Mouse (Mus musculus) kidney, embryonic 16.5 days (tissue): ENCODE data around the gene Sfswap. TPM values are rescaled to one million over a fixed set of nuclear protein-coding genes. Genes with fewer than 3 reads are reported as not detected.
"Not testable (repeated sequence)": the region's sequence is repeated elsewhere in the genome, so short reads cannot be mapped to it uniquely, and the experiment has no call there.

ENCODE experiments used
- ATAC-seq: fragments of 200-750 bp; cut with Nextera tagmentation; 2 replicates; pipeline ENCODE4 v1.8.0; 2017; ENCODE audit warnings: moderate TSS enrichment; ENCODE audit not compliant: low FRiP score, low TSS enrichment
- H3K27ac ChIP-seq: fragments of 300-500 bp; sonication (generic); 2 replicates; pipeline ENCODE4 v1.5.1; 2014; ENCODE audit warnings: low read length
- H3K27me3 ChIP-seq: fragments of 300-500 bp; sonication (generic); 2 replicates; pipeline ENCODE4 v1.6.1; 2014; ENCODE audit warnings: low read length, control low read depth, mixed read lengths; ENCODE audit not compliant: insufficient read depth
- H3K36me3 ChIP-seq: fragments of 300-500 bp; sonication (generic); 2 replicates; pipeline ENCODE4 v1.6.1; 2014; ENCODE audit warnings: low read length, control low read depth, mixed read lengths; ENCODE audit not compliant: insufficient read depth
- H3K4me1 ChIP-seq: fragments of 300-500 bp; sonication (generic); 2 replicates; pipeline ENCODE4 v1.6.1; 2014; ENCODE audit warnings: low read length, control low read depth, mixed read lengths; ENCODE audit not compliant: insufficient read depth
- H3K4me2 ChIP-seq: fragments of 300-500 bp; sonication (generic); replicated peaks from 2 replicates; pipeline ENCODE4 v1.6.1; 2014; ENCODE audit warnings: low read depth, low read length
- H3K4me3 ChIP-seq: fragments of 300-500 bp; sonication (generic); 2 replicates; pipeline ENCODE4 v1.5.1; 2014; ENCODE audit warnings: mild to moderate bottlenecking, low read length
- H3K9ac ChIP-seq: fragments of 300-500 bp; sonication (generic); replicated peaks from 2 replicates; pipeline ENCODE4 v1.6.1; 2014; ENCODE audit warnings: low read length
- H3K9me3 ChIP-seq: fragments of 300-500 bp; sonication (generic); 2 replicates; pipeline ENCODE4 v1.6.1; 2016; ENCODE audit warnings: low read length, control low read depth
- WGBS: fragments of 180-500 bp; shearing (Covaris S2); extraction: QIAGEN DNeasy Blood & Tissue Kit; methylation state at CpG from one replicate; pipeline ENCODE4 v1.1.7; 2014; 5-methylcytosine and 5-hydroxymethylcytosine counted together
- polyA plus RNA-seq: library from polyadenylated mRNA; unstranded; fragments of >200 nt; fragmentation: Nextera tagmentation; extraction: Ambion mirVana; gene quantifications from 2 replicates; pipeline ENCODE4 v1.2.1, GENCODE M21; 2015

The Sfswap gene
- polyA plus RNA-seq, 1 experiment from 2014 or later, result 39.1 TPM

DNA sequence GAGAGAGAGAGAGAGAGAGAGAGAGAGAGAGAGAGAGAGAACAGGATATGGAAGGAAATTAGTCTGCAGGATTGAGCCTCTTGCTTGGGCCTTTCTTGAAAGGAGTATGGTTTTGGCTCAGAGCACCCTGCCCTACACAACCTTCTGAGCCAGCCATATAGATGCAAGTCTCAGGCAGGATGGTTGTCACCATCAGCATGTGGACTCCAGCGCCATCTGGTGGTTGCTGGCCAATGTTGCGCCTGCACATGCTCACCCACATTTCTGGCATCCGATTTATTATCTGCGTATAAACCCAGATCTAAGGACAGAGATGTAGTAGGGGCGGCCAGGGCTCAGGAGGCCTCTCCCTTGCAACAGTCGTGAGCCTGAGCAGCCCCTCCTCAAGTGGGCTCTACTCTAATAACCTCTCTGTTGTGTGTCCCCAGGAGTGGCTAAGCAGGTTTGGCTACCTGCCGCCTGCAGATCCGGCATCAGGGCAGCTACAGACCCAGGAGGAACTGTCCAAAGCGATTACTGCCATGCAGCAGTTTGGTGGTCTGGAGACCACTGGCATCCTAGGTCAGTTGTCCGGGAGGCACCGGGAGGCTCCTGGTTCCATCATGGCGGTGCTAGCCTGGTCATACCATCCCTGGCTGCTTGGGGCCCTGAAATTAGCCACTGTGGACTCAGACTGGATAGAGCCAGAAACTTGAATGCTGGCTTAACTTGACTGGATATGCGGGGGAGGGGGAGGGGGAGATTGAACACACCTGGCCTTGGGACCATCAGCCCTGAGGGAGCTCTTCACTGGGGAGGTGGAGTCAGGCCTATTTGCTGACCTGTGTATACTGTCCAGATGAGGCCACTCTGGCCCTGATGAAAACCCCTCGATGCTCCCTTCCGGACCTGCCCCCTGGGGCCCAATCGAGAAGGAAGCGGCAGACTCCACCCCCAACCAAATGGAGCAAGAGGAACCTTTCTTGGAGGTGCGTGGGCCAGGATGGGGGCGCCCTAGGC lies 93.4 kb downstream of the Sfswap start:
- Histone ChIP-seq H3K9me3 (0 out of 2 replicates have a peak, but pooled peaks cover 5% of the 10 kb centered on the region), H3K27ac (no peak overlapping the region), H3K4me2 (0 out of 2 replicates have a peak overlapping the region, but pooled peaks have one; percentile 7), H3K4me1 (peaks cover 4% of the 10 kb centered on the region; the same call in 1 of the 2 replicates), H3K36me3 (0 out of 2 replicates have a peak, but pooled peaks cover 3% of the 10 kb centered on the region), H3K4me3 (no peak overlapping the region), H3K27me3 (no peaks in the 10 kb centered on the region), H3K9ac (no peak overlapping the region)
- peak; percentile 60 for ATAC-seq
- WGBS, result 39% methylated on average over 19 of the region's 19 CpGs

DNA sequence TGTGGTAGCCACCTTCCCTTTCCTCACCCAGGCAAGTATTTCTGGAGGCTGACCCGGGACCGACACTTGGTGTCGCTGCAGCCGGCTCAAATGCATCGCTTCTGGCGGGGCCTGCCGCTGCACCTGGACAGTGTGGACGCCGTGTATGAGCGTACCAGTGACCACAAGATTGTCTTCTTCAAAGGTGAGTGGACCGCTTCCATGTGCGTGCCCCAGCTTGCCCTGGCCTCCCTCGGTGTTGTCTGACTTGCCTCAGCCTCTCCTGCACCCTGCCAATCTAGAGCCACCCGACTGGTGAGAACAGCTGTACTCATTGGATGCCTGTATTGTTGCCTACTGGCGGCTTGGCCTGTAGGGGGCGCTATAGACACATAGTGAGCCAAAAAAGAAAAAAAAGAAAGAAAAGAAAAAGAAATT lies 101.1 kb downstream of the Sfswap start:
- no peak overlapping the region for H3K9ac ChIP-seq
- H3K4me2 ChIP-seq, result no peak overlapping the region
- 0 out of 2 replicates have a peak, but pooled peaks cover 3% of the 10 kb centered on the region for H3K36me3 ChIP-seq
- H3K27ac ChIP-seq, result no peak overlapping the region
- WGBS, result 38% methylated on average over 16 of the region's 16 CpGs
- ATAC-seq, result no peak
- H3K27me3 ChIP-seq, result no peaks in the 10 kb centered on the region
- H3K9me3 ChIP-seq, result 0 out of 2 replicates have a peak, but pooled peaks cover 5% of the 10 kb centered on the region
- H3K4me3 ChIP-seq, result no peak overlapping the region
- H3K4me1 ChIP-seq, result no peaks in the 10 kb centered on the region

DNA sequence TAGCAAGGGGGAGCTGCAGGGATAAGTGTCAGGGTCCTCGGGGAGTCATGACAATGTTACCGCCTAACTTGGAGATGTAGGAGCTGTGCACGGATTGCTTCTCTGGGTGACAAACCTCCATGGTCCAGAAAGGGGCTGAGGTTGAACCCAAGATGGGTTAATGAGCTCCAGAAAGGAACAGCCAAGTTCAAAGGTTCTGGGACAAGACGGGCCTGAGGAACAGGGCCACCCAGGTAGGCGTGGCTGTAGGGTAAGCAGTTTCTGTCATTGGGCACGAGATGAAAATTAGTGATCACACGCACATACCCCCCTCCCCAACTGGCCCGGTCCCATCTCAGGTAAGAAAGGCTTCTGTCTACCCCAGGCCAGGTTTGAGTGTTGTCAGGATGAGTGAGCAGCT lies 106.5 kb downstream of the Sfswap start:
- WGBS, result 83% methylated on average over 8 of the region's 8 CpGs
- no peak overlapping the region for H3K9ac ChIP-seq
- H3K27me3 ChIP-seq, result no peaks in the 10 kb centered on the region
- no peaks in the 10 kb centered on the region for H3K9me3 ChIP-seq
- no peaks in the 10 kb centered on the region for H3K4me1 ChIP-seq
- no peak overlapping the region for H3K27ac ChIP-seq
- no peak for ATAC-seq
- H3K4me2 ChIP-seq, result no peak overlapping the region
- H3K36me3 ChIP-seq, result no peaks in the 10 kb centered on the region
- no peak overlapping the region for H3K4me3 ChIP-seq

- H3K9me3 ChIP-seq, result no peaks in the 10 kb centered on the region
- H3K27me3 ChIP-seq, result no peaks in the 10 kb centered on the region
- peak; percentile 64; the same call in 1 of the 2 replicates for ATAC-seq
- H3K9ac ChIP-seq, result no peak overlapping the region
- WGBS, result 21% methylated on average over 1 of the region's 1 CpGs
- no peaks in the 10 kb centered on the region for H3K36me3 ChIP-seq
- H3K27ac ChIP-seq, result no peak overlapping the region
- no peak overlapping the region for H3K4me2 ChIP-seq
- no peak overlapping the region for H3K4me3 ChIP-seq
- no peaks in the 10 kb centered on the region for H3K4me1 ChIP-seq
Measured at GRCm38 (mm10) chr5:129611060-129611459, 110.0 kb downstream of the Sfswap start.

DNA sequence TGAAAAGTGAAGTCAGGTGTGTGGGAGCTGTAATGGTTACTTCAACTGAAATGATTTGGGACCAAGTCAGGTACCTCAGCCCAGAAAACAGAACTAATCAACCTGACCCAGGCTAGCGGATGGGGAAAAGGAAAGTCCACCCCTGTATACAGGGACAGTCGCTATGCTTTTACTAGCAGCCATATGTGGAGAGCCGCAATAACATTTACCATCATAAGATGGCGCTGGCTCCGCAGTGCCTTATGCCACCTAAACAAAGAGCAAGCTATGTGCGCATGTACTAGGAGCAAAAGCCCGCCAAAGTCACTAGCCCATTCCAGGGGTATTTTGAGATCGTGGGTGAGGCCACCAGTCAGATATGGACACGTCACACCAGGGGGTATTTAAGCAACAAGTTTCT lies 119.6 kb downstream of the Sfswap start:
- 66% methylated on average over 9 of the region's 9 CpGs for WGBS

More for the DNA sequence above, 119.6 kb downstream of the Sfswap start:
- not testable (repeated sequence) for H3K27ac ChIP-seq, H3K4me3 ChIP-seq, H3K4me1 ChIP-seq, H3K27me3 ChIP-seq, H3K9ac ChIP-seq, H3K4me2 ChIP-seq, H3K36me3 ChIP-seq, H3K9me3 ChIP-seq, ATAC-seq

Other genes with a start within 250 kb of the Sfswap start
- gene Mmp17, start 82.9 kb downstream of the Sfswap start, polyA plus RNA-seq, result 3.3 and 4.7 TPM in 2 replicates
- gene Zfp11, start 168.9 kb downstream of the Sfswap start, polyA plus RNA-seq, result 6.3 and 6.6 TPM in 2 replicates
- gene Sept14, start 207.3 kb downstream of the Sfswap start, polyA plus RNA-seq, result not detected in 2 replicates
- gene Mrps17, start 214.3 kb downstream of the Sfswap start, polyA plus RNA-seq, result 198 and 203 TPM in 2 replicates
- gene Nipsnap2, start 223.8 kb downstream of the Sfswap start, polyA plus RNA-seq, result 152 and 161 TPM in 2 replicates